Mouse (Mus musculus) C2C12 (cell line): ENCODE data around the gene Gm21964. TPM values are rescaled to one million over a fixed set of nuclear protein-coding genes. Genes with fewer than 3 reads are reported as not detected.

Source experiments
- H3K27me3 ChIP-seq: one replicate; pipeline ENCODE4 v1.6.1; 2011; ENCODE audit not compliant: control insufficient read depth, insufficient read depth, insufficient read length
- H3K36me3 ChIP-seq: one replicate; pipeline ENCODE4 v1.6.1; 2011; ENCODE audit not compliant: control insufficient read depth, insufficient read depth
- H3K4me3 ChIP-seq: one replicate; pipeline ENCODE4 v1.5.1; 2011; ENCODE audit warnings: mild to moderate bottlenecking, control low read depth; ENCODE audit not compliant: poor library complexity, insufficient read depth, severe bottlenecking
- H3K79me2 ChIP-seq: one replicate; pipeline ENCODE4 v1.6.1; 2011; ENCODE audit not compliant: control insufficient read depth, insufficient read depth
- H3K79me3 ChIP-seq: one replicate; pipeline ENCODE4 v1.6.1; 2011; ENCODE audit warnings: low read depth, control low read depth
- H3ac ChIP-seq: one replicate; pipeline ENCODE3; 2011; ENCODE audit warnings: low read depth; ENCODE audit not compliant: control insufficient read depth, insufficient read length
- CEBPB ChIP-seq: IDR thresholded peaks from one replicate; pipeline ENCODE4 v1.6.1; 2011; ENCODE audit warnings: low read depth, mild to moderate bottlenecking, control low read depth, moderate library complexity
- CTCF ChIP-seq: IDR thresholded peaks from one replicate; pipeline ENCODE4 v1.5.1; 2011; ENCODE audit not compliant: control insufficient read depth, insufficient read depth, insufficient read length
- FOSL1 ChIP-seq: IDR thresholded peaks from one replicate; pipeline ENCODE4 v1.8.0; 2011; ENCODE audit warnings: mild to moderate bottlenecking, low read length; ENCODE audit not compliant: poor library complexity, insufficient read depth, severe bottlenecking
- MAX ChIP-seq: IDR thresholded peaks from one replicate; pipeline ENCODE4 v1.6.1; 2011; ENCODE audit warnings: mild to moderate bottlenecking, control low read depth
- MYOD1 ChIP-seq: IDR thresholded peaks from one replicate; pipeline ENCODE4 v1.6.1; 2011; ENCODE audit warnings: low read depth; ENCODE audit not compliant: control insufficient read depth, insufficient read length
- MYOG ChIP-seq: IDR thresholded peaks from one replicate; pipeline ENCODE4 v1.6.1; 2011; ENCODE audit not compliant: control insufficient read depth, insufficient read length; ENCODE audit errors: extremely low read depth
- USF1 ChIP-seq: IDR thresholded peaks from one replicate; pipeline ENCODE4 v1.6.1; 2011; ENCODE audit warnings: low read depth, mild to moderate bottlenecking, control low read depth, moderate library complexity
- polyA plus RNA-seq: library from polyadenylated mRNA; unstranded; fragments of >200 nt; fragmentation: generic; extraction: Trizol; gene quantifications from one replicate; pipeline ENCODE4 v1.2.1, GENCODE M21; 2012; ENCODE audit warnings: missing spikeins

The Gm21964 gene
- polyA plus RNA-seq, 1 experiment: not detected

- no peak overlapping the region for H3K4me3 ChIP-seq
- H3ac ChIP-seq: no peak overlapping the region
- TF ChIP-seq MAX (no peak), CEBPB (no peak), CTCF (no peak), MYOD1 (no peak), USF1 (no peak), MYOG (no peak), FOSL1 (no peak)
- peaks cover 3% of the 10 kb centered on the region for H3K27me3 ChIP-seq
- H3K79me2 ChIP-seq: no peaks in the 10 kb centered on the region
- H3K79me3 ChIP-seq: no peaks in the 10 kb centered on the region
- no peaks in the 10 kb centered on the region for H3K36me3 ChIP-seq
These were observed 34.5 kb downstream of the Gm21964 start for GRCm38 (mm10) chr8:110135515-110135914.

GRCm38 (mm10) chr8:110140156-110140555 lies 39.1 kb downstream of the Gm21964 start:
- Histone ChIP-seq H3K79me2 (no peaks in the 10 kb centered on the region), H3K79me3 (no peaks in the 10 kb centered on the region), H3K27me3 (peaks cover 3% of the 10 kb centered on the region), H3ac (no peak overlapping the region), H3K4me3 (no peak overlapping the region), H3K36me3 (no peaks in the 10 kb centered on the region)
- TF ChIP-seq MAX: no peak
- no peak for TF ChIP-seq MYOD1
- no peak for TF ChIP-seq USF1
- TF ChIP-seq CEBPB: no peak
- TF ChIP-seq CTCF: no peak
- no peak for TF ChIP-seq MYOG
- TF ChIP-seq FOSL1: no peak

GRCm38 (mm10) chr8:110140770-110141169 lies 39.8 kb downstream of the Gm21964 start:
- no peaks in the 10 kb centered on the region for H3K79me2 ChIP-seq
- H3K79me3 ChIP-seq: no peaks in the 10 kb centered on the region
- no peak for TF ChIP-seq CTCF
- TF ChIP-seq USF1: no peak
- TF ChIP-seq CEBPB: no peak
- TF ChIP-seq MAX: no peak
- TF ChIP-seq FOSL1: no peak
- no peak for TF ChIP-seq MYOD1
- no peak for TF ChIP-seq MYOG
- H3K36me3 ChIP-seq: no peaks in the 10 kb centered on the region
- peaks cover 3% of the 10 kb centered on the region for H3K27me3 ChIP-seq
- H3K4me3 ChIP-seq: no peak overlapping the region
- no peak overlapping the region for H3ac ChIP-seq

GRCm38 (mm10) chr8:110145538-110145937 lies 44.5 kb downstream of the Gm21964 start:
- no peaks in the 10 kb centered on the region for H3K79me3 ChIP-seq
- H3K4me3 ChIP-seq: no peak overlapping the region
- TF ChIP-seq CTCF (peak; percentile 52), MYOD1 (no peak)
- no peaks in the 10 kb centered on the region for H3K27me3 ChIP-seq
- H3ac ChIP-seq: no peak overlapping the region
- no peaks in the 10 kb centered on the region for H3K36me3 ChIP-seq
- no peaks in the 10 kb centered on the region for H3K79me2 ChIP-seq

GRCm38 (mm10) chr8:110152951-110153350 lies 51.9 kb downstream of the Gm21964 start:
- TF ChIP-seq USF1: peak; percentile 31
- no peak for TF ChIP-seq MAX
- no peak overlapping the region for H3K4me3 ChIP-seq

More at GRCm38 (mm10) chr8:110152951-110153350, 51.9 kb downstream of the Gm21964 start:
- no peaks in the 10 kb centered on the region for H3K36me3 ChIP-seq
- H3K79me2 ChIP-seq: no peaks in the 10 kb centered on the region
- H3K79me3 ChIP-seq: no peaks in the 10 kb centered on the region
- no peak overlapping the region for H3ac ChIP-seq
- peaks cover 10% of the 10 kb centered on the region for H3K27me3 ChIP-seq

Other genes starting within 250 kb of the Gm21964 start
- gene Phlpp2, start 232.7 kb upstream of the Gm21964 start, polyA plus RNA-seq: 3.0 TPM
- gene Marveld3, start 139.0 kb upstream of the Gm21964 start, polyA plus RNA-seq: not detected
- gene Tat, start 110.8 kb upstream of the Gm21964 start, polyA plus RNA-seq: not detected
- gene Chst4, start 61.5 kb upstream of the Gm21964 start, polyA plus RNA-seq: not detected
- not detected for gene Zfp612, start 21.5 kb upstream of the Gm21964 start, polyA plus RNA-seq
- not detected for gene Gm17720, start 1.5 kb downstream of the Gm21964 start, polyA plus RNA-seq
- not detected for gene Calb2, start 67.0 kb downstream of the Gm21964 start, polyA plus RNA-seq
- gene Cmtr2, start 114.5 kb downstream of the Gm21964 start, polyA plus RNA-seq: 4.6 TPM
- 0.01 TPM for gene Hydin, start 165.8 kb downstream of the Gm21964 start, polyA plus RNA-seq